ENCODE assay signal across 8 mouse cellular contexts in the genomic region with DNA sequence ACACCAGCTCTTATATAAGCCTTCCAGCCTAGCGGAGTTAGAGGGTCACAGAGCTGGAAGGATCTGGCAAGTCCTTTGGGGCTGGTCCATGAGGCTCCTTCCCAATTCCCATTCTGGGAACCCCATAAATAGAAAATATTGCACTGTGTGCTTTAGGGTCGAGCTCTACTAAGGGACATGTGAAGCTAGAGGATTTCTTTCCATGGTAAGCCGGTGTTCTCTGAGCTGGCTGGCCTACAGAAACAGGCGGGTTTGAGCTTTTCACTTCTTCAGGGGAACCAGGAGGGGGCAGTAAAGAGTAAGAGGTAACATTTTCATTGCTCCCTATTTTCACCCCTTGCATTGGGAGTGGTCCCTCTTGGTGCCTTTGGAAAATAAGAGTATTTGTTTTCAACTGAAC. TPM values are rescaled to one million over a fixed set of nuclear protein-coding genes. Genes with fewer than 3 reads are reported as not detected.
A peak's percentile ranks its signal among the peaks of the same experiment; 100 is the strongest.
DNase-seq lines count a peak whose midpoint lies in the region; ATAC-seq and TF ChIP-seq lines count a peak whose summit lies in the region.

No protein-coding gene starts in this region.

- peak; percentile 63 for TF ChIP-seq RAD21 in CH12.LX (IDR thresholded peaks at IDR 0.05; ENCODE audit: low read depth, low read length)

- H3K4me3 ChIP-seq in hindbrain, postnatal 0 days (ENCODE audit: low read length): no peak overlapping the region
- H3K4me3 ChIP-seq in hindbrain, embryonic 16.5 days (ENCODE audit: low read length): no peak overlapping the region
- H3K4me3 ChIP-seq in CH12.LX (replicated peaks in 1 of 3; ENCODE audit: low read depth in 2 of 3, low read length in 2 of 3, poor library complexity in 1 of 3): no peak overlapping the region

- intact Hi-C loops in heart, postnatal 10 days (cut with DNase I): loop anchor here (1.0 kb wide), 1 partner anchor 92 kb away; no protein-coding TSS in a partner anchor

- TF ChIP-seq EP300 in CH12.LX (IDR thresholded peaks at IDR 0.05; ENCODE audit: low read length): no peak

- peak; percentile 64 for TF ChIP-seq CTCF in hindbrain, postnatal 0 days (IDR thresholded peaks at IDR 0.05; ENCODE audit: low read depth)
- peak; percentile 79 to 83 for TF ChIP-seq CTCF in CH12.LX (conservative IDR thresholded peaks at IDR 0.05 in 1 of 2, IDR thresholded peaks at IDR 0.05 in 1 of 2; ENCODE audit: low read depth in 2 of 2, low read length in 2 of 2)

- H3K79me2 ChIP-seq in CH12.LX (replicated peaks; ENCODE audit: control insufficient read depth, extremely low read depth, insufficient read depth, poor library complexity, severe bottlenecking): no peaks in the 10 kb centered on the region

- H3K4me2 ChIP-seq in hindbrain, postnatal 0 days (ENCODE audit: low read depth, low read length): no peak overlapping the region
- H3K4me2 ChIP-seq in hindbrain, embryonic 16.5 days (ENCODE audit: low read length): no peak overlapping the region
- H3K4me2 ChIP-seq in CH12.LX (ENCODE audit: insufficient read depth, low read depth, poor library complexity, severe bottlenecking): no peak overlapping the region

- in situ Hi-C loops in CH12.LX (cut with MboI; ENCODE audit: low pct_ligation_motif_present, low pct_unique_long_range_greater_than_20kb, low sequenced_read_pairs): no loop called here

- H3K36me3 ChIP-seq in hindbrain, postnatal 0 days (ENCODE audit: insufficient read depth, low read length): no peaks in the 10 kb centered on the region
- no peaks in the 10 kb centered on the region for H3K36me3 ChIP-seq in hindbrain, embryonic 16.5 days (ENCODE audit: control insufficient read depth, insufficient read depth, low read length)
- H3K36me3 ChIP-seq in CH12.LX (replicated peaks in 1 of 2; ENCODE audit: control insufficient read depth in 1 of 2, insufficient read depth in 1 of 2, low read length in 1 of 2): peaks cover 0 to 24% of the 10 kb centered on the region in 2 experiments

- no peaks in the 10 kb centered on the region for H3K4me1 ChIP-seq in hindbrain, postnatal 0 days (ENCODE audit: insufficient read depth, low read length)
- no peaks in the 10 kb centered on the region for H3K4me1 ChIP-seq in hindbrain, embryonic 16.5 days (ENCODE audit: control insufficient read depth, insufficient read depth, low read depth, low read length)
- H3K4me1 ChIP-seq in CH12.LX (ENCODE audit: control insufficient read depth in 1 of 2, insufficient read depth in 2 of 2): no peaks in the 10 kb centered on the region

- H3K27ac ChIP-seq in hindbrain, postnatal 0 days: no peak overlapping the region
- H3K27ac ChIP-seq in hindbrain, embryonic 16.5 days (ENCODE audit: low read depth, low read length): no peak overlapping the region
- no peak overlapping the region for H3K27ac ChIP-seq in CH12.LX (ENCODE audit: insufficient read depth, low read depth)

- dilution Hi-C loops in CH12.LX (cut with MboI; ENCODE audit: extremely low pct_ligation_motif_present, extremely low pct_unique_long_range_greater_than_20kb, low sequenced_read_pairs): no loop called here

- no peaks in the 10 kb centered on the region for H3K9me3 ChIP-seq in hindbrain, postnatal 0 days (ENCODE audit: low read length)
- no peaks in the 10 kb centered on the region for H3K9me3 ChIP-seq in hindbrain, embryonic 16.5 days (ENCODE audit: control insufficient read depth, low read length)
- no peaks in the 10 kb centered on the region for H3K9me3 ChIP-seq in CH12.LX (replicated peaks; ENCODE audit: low read length)

- peak; percentile 38 for DNase-seq in hindbrain, postnatal 0 days (ENCODE audit: low spot score)
- DNase-seq in CH12.LX (ENCODE audit: extremely low read depth): peak; percentile 40
- peak; percentile 49 for DNase-seq in c-Kit-positive CD71-positive TER-119-positive erythroid progenitor cells, embryonic 14.5 days (ENCODE audit: low spot score)
- peak; percentile 70 to 81 for DNase-seq in heart, postnatal 10 days
- no peak for DNase-seq in MN1 (ENCODE audit: low spot score)
- no peak for DNase-seq in layer of hippocampus, adult 8-10 months (ENCODE audit: low spot score in 2 of 2)

- no peak overlapping the region for H3K9ac ChIP-seq in hindbrain, postnatal 0 days (replicated peaks; ENCODE audit: low read length)
- no peak overlapping the region for H3K9ac ChIP-seq in hindbrain, embryonic 16.5 days (ENCODE audit: low read depth, low read length)
- no peak overlapping the region for H3K9ac ChIP-seq in CH12.LX (ENCODE audit: insufficient read depth, low read depth)

- ATAC-seq in hindbrain, postnatal 0 days: no peak
- no peak for ATAC-seq in hindbrain, embryonic 16.5 days
- peak; percentile 55; the same call in 1 of the 2 replicates for ATAC-seq in neutrophil, adult 5-6 weeks (ENCODE audit: extremely low read depth, insufficient number of reproducible peaks, low FRiP score, poor library complexity, severe bottlenecking)

- TF ChIP-seq POLR2A in CH12.LX (IDR thresholded peaks at IDR 0.05; ENCODE audit: low read depth, low read length): no peak

- 62% methylated on average over 4 of the region's 4 CpGs for WGBS in hindbrain, postnatal 0 days
- WGBS in hindbrain, embryonic 16.5 days: 54% methylated on average over 4 of the region's 4 CpGs

- H3K27me3 ChIP-seq in hindbrain, postnatal 0 days (ENCODE audit: insufficient read depth, low read length): no peaks in the 10 kb centered on the region
- no peaks in the 10 kb centered on the region for H3K27me3 ChIP-seq in hindbrain, embryonic 16.5 days (replicated peaks; ENCODE audit: control insufficient read depth, insufficient read depth, low read length)
- no peaks in the 10 kb centered on the region for H3K27me3 ChIP-seq in CH12.LX (replicated peaks)

TF ChIP-seq in CH12.LX, 34 proteins besides CTCF, POLR2A, EP300 and RAD21:
- TF ChIP-seq SMC3 (IDR thresholded peaks at IDR 0.05; ENCODE audit: low read depth, low read length) (peak; percentile 69), ZMIZ1 (IDR thresholded peaks at IDR 0.05; ENCODE audit: low read depth, low read length) (no peak)

RNA-seq across cellular contexts. Expression of a gene that starts 13.0 kb away (rescaled TPM):
- 6.0 and 6.6 TPM in 2 replicates for total RNA-seq in hindbrain, postnatal 0 days (2014; rRNA removed)
- 3.5 and 3.6 TPM in 2 replicates for polyA plus RNA-seq in hindbrain, postnatal 0 days (2015; fragmentation: Nextera tagmentation; extraction: Ambion mirVana)
- polyA plus RNA-seq in hindbrain, embryonic 16.5 days (2015; fragmentation: Nextera tagmentation; extraction: Ambion mirVana): 3.3 and 4.4 TPM in 2 replicates
- total RNA-seq in CH12.LX (2012; rRNA removed) (6.1 and 6.2 TPM in 2 replicates), CH12.LX (2014; rRNA removed) (6.6 TPM in 2 replicates)
- 3.5 and 4.1 TPM in 2 replicates for polyA plus RNA-seq in CH12.LX (2012; ENCODE audit: insufficient read length, low read depth)
- 100 to 1,000 TPM; 216 to 235 TPM for total RNA-seq in heart, postnatal 10 days (2021)
- 2.6 and 3.7 TPM in 2 replicates for total RNA-seq in neutrophil, adult 5-6 weeks (2017)
- total RNA-seq in layer of hippocampus, adult 8-10 months (2022): 10 to 100 TPM; 11.2 to 17.0 (median 13.7) TPM

Comparison
In these comparisons a context has a peak if more than half of its experiments do, and no peak if none do; other contexts are left out.
1. DNase-seq: peak in hindbrain, postnatal 0 days (single experiment), CH12.LX (single experiment), c-Kit-positive CD71-positive TER-119-positive erythroid progenitor cells, embryonic 14.5 days (single experiment) and heart, postnatal 10 days (2 of 2); none in MN1 (single experiment) and layer of hippocampus, adult 8-10 months (0 of 2).
2. RNA of a gene that starts 13.0 kb away (total RNA-seq): 216 to 235 TPM in heart, postnatal 10 days; 11.2 to 17.0 TPM in layer of hippocampus, adult 8-10 months, 6.1 to 6.6 TPM in CH12.LX, 6.0 to 6.6 TPM in hindbrain, postnatal 0 days and 2.6 to 3.7 TPM in neutrophil, adult 5-6 weeks; every median in the first group is over 10 times any median in the second.